Mouse (Mus musculus) left cerebral cortex, adult 2 months (tissue): ENCODE measurements around the gene Rgs12. TPM values are rescaled to one million over a fixed set of nuclear protein-coding genes. Genes with fewer than 3 reads are reported as not detected.

ENCODE experiments used
- DNase-seq, 2 experiments: peaks; one replicate each; pipeline ENCODE4 v3.0.0; 2021 to 2022; ENCODE audit warnings: low spot score in 2 of 2, mixed read lengths in 1 of 2; ENCODE audit errors: extremely low spot score in 1 of 2
- H3K27ac ChIP-seq: fragments of 200-600 bp; 2 replicates; pipeline ENCODE4 v1.8.1; 2022
- H3K4me3 ChIP-seq: fragments of 200-600 bp; 2 replicates; pipeline ENCODE4 v1.8.1; 2022
- CTCF ChIP-seq: fragments of 200-600 bp; IDR thresholded peaks from 2 replicates; pipeline ENCODE4 v1.8.1; 2022; ENCODE audit warnings: antibody characterized with exemption, mild to moderate bottlenecking, moderate library complexity
- intact Hi-C: fragments of 180-260 bp; cut with DNase I; formaldehyde crosslinking; loops from one replicate; pipeline ENCODE4 v1.15.1; 2025
- total RNA-seq, 2 experiments: library from RNA; stranded (reverse); gene quantifications; 2 replicates each; pipeline ENCODE4 v1.2.3; 2021

Rgs12 gene
- total RNA-seq, 2 experiments from 2014 or later, result 40.5 to 48.3 TPM

DNA sequence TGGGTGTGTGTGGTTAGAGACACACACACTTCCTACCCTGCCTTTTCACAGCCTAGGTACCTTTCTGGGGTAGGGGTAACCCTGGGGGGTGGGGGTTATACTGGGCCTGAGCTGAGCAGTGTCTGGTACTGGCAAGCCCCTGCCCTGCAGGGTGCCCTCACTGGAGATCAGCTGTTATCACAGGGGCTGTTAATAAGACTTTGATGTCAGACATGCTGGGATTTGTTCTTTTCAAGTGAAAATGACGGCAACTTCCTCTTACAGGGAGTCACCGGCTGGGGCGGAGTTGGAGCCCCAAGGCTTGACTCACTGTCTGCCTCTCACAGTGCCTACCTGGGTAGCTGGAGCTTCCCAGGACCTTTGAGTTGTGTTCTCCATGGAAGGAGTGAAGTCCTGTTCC, 49.5 kb downstream of the Rgs12 start:
- DNase-seq, result no peak
- TF ChIP-seq CTCF, result no peak
- H3K27ac ChIP-seq, result peak overlapping the region; percentile 0; the same call in 1 of the 2 replicates
- no peak overlapping the region; the same call in 1 of the 2 replicates for H3K4me3 ChIP-seq
- intact Hi-C loops, result no loop called here

DNA sequence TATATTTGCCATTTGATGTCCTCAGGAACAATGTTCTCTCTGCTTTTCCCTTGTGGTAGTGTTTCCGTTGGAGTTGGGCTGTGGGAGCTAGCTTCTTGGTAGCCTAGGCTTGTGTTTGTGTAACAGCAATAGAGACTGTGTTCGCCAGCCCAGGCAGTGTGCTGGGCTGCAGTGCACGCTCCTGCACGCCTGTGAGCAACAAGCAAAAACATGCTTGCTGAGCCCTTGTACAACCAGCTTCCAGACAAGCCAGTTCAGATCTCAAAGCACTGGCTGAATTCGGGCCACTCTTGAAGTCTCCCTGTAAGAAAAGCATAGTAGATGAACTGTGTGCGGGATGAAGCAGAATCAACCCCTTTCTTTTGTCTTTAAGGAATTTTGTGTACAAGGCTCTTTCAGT, 50.0 kb downstream of the Rgs12 start:
- peak overlapping the region; percentile 19; the same call in 1 of the 2 replicates for H3K4me3 ChIP-seq

DNA sequence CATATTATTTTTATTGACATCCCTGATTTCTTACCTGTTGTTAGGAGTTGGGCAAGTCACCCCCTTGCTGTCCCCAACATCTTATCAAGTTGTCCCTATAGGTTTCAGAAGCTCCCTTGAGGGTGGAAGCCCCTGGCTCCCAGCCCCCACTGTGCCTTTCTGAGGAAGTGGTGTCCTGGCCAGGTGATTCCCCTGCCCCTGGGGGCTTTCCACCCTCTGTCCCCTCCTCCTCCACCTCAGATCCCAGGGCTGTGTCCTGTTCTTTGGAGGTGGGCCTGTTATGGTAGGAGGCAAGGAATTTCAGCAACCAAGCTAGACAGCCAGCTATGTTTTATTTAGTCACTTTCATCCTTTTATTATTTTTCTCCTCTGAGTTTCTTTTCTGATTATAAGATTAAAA, 51.1 kb downstream of the Rgs12 start:
- no peak overlapping the region for H3K4me3 ChIP-seq
- DNase-seq, result no peak
- intact Hi-C loops, result no loop called here
- TF ChIP-seq CTCF, result no peak
- H3K27ac ChIP-seq, result no peak overlapping the region

More for the DNA sequence above, 50.0 kb downstream of the Rgs12 start:
- no peak for TF ChIP-seq CTCF
- peak overlapping the region; percentile 0; the same call in 1 of the 2 replicates for H3K27ac ChIP-seq
- no peak for DNase-seq
- intact Hi-C loops, result no loop called here

DNA sequence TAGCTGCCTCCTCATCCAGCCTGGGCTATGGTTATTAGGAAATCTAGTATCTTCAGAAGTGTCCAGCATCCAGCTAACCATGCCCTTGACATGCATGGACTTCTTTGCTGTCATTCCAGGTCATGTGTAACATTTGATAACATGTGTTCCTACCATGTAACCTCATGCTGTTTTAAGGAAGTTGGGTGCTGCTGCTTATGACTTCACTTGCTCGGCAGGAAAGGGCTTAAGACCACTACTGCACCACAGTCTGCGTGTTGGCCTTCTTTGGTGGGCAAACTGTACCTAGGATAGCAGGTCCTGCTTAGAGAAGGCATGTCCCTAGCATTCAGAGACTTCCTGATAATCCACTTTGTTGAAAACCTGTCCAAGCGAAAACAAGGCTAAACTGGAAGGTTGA, 51.9 kb downstream of the Rgs12 start:
- no peak for TF ChIP-seq CTCF
- intact Hi-C loops, result no loop called here
- no peak overlapping the region for H3K4me3 ChIP-seq
- no peak overlapping the region for H3K27ac ChIP-seq
- no peak for DNase-seq

DNA sequence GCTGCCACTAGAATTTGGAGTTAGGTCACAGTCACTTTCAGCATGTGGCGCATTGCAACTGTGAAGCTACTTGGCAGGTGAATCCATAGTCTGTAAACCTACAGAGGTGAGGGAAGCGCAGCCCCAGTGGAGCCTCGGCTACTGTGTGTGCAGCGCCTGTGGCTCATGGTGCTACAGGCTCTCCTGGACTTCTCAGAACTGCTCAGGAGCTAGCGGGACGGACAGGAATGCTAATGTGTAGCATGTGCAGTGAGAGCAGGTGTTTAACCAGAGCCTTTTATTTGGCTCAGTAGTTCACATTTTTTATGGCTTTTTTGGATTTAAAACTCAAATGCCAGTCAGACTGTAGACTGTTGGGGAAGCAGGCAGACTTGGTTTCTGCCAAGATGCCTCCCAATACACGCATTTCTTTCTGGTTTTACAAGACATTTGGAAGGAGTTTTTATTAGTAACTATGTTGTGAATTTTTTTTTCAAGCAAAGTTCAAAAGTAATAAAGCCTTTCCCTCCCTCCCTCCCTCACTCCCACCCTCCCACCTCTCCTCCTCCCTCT, 54.4 kb downstream of the Rgs12 start:
- DNase-seq, result no peak
- H3K27ac ChIP-seq, result peak overlapping the region; percentile 50; the same call in 1 of the 2 replicates
- no peak for TF ChIP-seq CTCF
- no peak overlapping the region for H3K4me3 ChIP-seq
- intact Hi-C loops, result no loop called here

DNA sequence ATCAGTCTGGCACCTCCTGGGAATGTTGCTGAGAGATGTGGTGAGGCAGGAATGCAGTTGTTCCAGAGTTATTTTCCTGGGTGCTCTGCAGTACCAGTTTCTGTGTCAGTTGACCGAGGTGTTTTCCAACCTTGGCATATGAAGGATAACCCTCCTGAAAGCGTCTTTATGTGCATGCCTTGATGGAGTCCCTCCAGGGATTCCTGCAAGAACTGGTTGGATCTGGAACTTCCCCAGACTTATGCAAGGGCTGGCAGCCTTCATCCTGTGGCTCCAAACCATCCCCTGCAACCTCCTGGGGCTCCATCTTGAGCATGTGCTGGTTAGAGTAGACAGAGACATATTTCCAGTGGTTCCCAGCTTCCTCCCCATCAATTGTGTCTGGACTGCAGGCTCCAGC, 55.5 kb downstream of the Rgs12 start:
- no peak for TF ChIP-seq CTCF
- Histone ChIP-seq H3K27ac (no peak overlapping the region), H3K4me3 (no peak overlapping the region)
- DNase-seq, result no peak
- intact Hi-C loops, result no loop called here

DNA sequence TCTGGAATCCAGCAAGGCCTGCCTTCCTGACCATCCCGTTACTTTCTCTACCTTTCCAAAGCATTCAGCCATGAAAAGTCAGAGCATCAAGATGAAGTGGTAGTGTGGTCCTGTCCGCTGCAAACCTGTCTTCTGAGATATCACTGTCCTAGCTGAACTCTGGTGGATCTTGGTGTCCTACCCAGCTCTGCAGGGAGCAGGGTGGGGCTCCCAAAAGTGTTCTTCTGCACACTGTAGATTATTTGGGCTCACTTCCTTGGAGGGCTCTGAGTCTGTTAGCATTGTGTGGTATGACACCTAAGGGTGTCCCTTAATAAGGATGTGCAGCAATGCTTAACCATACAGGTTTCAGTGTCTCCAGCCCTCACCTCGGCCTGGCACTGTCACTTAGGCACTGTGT, 56.4 kb downstream of the Rgs12 start:
- no peak for DNase-seq
- H3K4me3 ChIP-seq, result no peak overlapping the region
- intact Hi-C loops, result no loop called here
- no peak overlapping the region for H3K27ac ChIP-seq
- TF ChIP-seq CTCF, result no peak

DNA sequence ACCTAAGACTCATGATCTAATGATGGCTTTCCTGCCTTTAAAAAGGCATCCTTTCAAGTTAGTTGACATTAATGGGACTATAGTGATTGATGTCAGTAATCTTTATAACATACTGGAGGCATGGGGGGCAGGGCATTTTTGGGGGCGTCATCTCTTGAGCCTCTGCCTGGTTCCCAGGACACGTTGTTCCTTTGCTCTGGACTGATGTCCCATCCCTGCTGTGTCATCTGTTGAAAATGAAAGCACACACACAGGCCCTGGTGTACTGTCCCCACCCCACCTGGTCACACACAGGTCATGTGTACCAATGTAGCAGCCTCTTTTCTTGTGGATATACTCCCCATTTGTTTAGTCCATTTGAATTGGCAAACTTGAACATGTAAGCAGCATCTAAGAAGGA, 57.4 kb downstream of the Rgs12 start:
- no peak for TF ChIP-seq CTCF
- no peak overlapping the region for H3K27ac ChIP-seq
- intact Hi-C loops, result no loop called here
- DNase-seq, result no peak
- no peak overlapping the region for H3K4me3 ChIP-seq

DNA sequence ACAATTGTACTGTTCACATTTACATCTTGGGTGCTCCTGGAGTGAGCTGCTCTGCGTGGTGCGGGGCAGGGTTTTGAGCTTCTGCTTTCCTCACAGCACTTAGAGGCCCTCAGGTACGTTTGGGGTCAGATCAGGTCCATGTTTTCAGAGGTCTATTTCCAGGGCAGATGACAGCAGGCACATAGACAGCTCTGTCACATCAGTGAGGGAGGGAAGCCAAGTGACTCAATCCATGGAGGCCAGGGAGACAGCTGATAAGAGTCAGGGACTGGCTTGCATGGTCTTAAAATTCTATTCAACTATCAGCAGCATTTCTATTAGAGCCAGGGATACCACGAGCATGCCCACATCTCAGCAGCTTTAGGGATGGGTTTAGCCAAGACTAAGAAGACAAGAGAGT, 59.9 kb downstream of the Rgs12 start:
- no peak for DNase-seq
- Histone ChIP-seq H3K27ac (no peak overlapping the region), H3K4me3 (no peak overlapping the region)
- TF ChIP-seq CTCF, result no peak
- intact Hi-C loops, result no loop called here

DNA sequence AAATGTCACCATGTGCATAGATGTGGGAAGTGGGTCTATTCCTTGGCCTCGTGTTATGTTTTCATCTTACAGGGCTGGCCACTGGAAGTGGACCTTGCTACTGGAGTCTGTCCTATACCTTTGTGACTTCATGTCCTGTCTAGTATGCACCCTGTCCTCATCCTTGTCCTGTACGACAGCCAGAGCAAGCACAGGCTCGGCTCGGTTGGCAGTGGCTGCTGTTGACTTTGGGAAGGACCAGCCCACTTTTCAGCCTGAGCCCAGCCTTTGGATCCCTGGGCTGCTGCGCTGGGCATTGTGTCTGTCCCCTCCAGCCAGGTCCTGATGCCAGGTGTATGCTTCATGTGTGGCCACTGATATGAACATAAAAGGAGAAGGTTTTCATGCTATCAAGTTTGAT, 61.4 kb downstream of the Rgs12 start:
- no peak for DNase-seq
- Histone ChIP-seq H3K4me3 (no peak overlapping the region), H3K27ac (no peak overlapping the region)
- TF ChIP-seq CTCF, result no peak
- intact Hi-C loops, result no loop called here

DNA sequence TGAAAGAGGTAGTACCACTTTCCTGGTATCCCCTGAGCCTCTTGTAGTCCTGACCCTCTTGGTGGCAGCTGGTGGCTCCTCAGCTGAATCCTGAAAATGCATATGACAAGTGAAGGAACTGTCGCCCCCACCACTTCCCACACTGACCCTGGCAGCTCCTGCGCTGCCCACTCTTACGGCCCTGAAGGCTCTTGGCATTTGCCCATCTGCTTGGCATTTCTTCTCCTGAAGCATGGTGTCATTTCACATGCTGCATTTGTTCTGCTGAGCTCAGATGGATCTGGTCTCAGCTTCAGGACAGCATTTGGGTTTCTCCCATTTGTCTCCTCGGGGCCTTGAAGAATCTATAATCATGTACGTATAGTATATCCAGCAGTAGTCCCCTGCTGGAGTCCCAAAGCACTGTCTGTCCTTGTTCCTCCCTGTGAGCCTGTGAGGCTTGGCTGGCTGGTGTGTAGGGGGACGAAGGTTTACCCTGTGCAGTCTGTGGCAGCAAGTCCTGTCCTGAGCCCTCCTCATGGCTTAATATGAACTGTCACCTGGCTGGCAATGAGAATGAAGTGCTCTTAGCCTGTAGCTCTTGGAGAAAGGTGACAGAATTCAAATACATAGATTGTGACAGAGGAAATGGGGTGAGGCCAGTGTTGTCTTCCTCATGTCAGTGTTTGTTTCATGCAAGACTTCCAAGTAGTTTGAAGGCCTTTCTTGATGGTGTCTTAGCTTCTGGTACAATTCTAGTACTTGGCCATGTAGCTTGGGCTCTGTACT, 62.1 kb downstream of the Rgs12 start:
- intact Hi-C loops, result no loop called here
- no peak for DNase-seq
- Histone ChIP-seq H3K27ac (no peak overlapping the region), H3K4me3 (no peak overlapping the region)
- no peak for TF ChIP-seq CTCF

DNA sequence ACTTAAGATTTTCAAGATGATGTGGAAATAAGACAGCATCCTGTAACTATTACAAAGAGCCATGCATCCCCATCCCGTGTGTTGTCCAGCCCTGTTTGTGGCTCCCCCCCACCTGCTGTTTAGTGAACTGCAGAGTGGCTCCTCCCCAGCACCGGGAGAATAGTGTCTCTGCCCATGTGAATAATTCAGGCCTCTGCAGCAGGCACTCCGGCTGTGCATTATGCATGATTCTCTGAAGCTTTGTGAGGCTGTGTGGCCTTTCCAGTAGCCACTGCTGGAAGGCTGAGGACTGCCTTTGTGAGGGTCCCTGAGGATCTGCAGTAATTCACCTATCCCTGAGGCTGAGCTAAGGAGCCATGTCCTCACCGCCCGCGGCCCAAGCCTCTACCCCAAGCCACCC, 64.8 kb downstream of the Rgs12 start:
- no peak for DNase-seq
- H3K4me3 ChIP-seq, result no peak overlapping the region
- H3K27ac ChIP-seq, result no peak overlapping the region
- no peak for TF ChIP-seq CTCF
- intact Hi-C loops, result no loop called here

DNA sequence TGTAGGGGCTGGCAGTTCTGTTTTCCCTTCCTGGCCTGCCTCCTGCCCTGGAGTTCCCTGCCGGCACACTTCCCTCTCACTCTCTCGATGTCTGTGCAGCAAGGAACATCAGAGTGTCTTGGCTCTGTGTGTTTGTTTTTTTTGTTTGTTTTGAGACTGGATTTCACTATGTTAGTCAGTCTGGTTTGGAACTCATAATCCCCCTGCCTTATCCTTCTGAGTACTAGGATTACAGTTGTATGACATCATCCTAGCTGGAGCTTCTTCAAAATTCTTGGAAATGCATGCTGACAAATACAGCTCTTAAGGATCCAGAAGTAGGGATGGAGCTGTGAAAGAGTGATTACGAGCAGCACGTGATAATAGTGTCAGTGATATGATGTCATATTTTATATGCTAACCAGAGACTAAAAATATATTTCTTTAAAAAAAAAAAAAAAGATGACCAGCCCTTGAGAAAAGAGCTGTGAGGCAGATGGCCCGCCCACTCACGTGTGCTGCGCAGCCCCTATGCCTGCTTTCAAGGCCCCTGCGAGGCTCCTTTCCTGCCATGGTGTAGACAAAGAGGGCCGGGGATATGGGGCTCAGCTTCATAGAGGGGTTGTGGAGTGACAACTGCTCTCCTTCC, 70.5 kb downstream of the Rgs12 start:
- TF ChIP-seq CTCF, result no peak
- peak overlapping the region; percentile 72 for H3K27ac ChIP-seq
- intact Hi-C loops, result loop anchor here (5.0 kb wide), 1 partner anchor 102 kb away; no protein-coding TSS in a partner anchor
- H3K4me3 ChIP-seq, result no peak overlapping the region
- DNase-seq, result peak in 1 of 2 experiments; percentile 32
